Mouse (Mus musculus): Measurements from ENCODE around the gene Pik3r6. TPM values are rescaled to one million over a fixed set of nuclear protein-coding genes. Genes with fewer than 3 reads are reported as not detected.

The Pik3r6 gene
- polyA plus RNA-seq, 1 experiment, result not detected

- TF ChIP-seq GATA1 (IDR thresholded peaks at IDR 0.05; ENCODE audit: low read length), result no peak
Measured at GRCm38 (mm10) chr11:68545682-68546222, 42.9 kb downstream of the Pik3r6 start.

- TF ChIP-seq GATA1 (IDR thresholded peaks at IDR 0.05; ENCODE audit: low read length), result no peak
Measured at GRCm38 (mm10) chr11:68547484-68547883, 44.7 kb downstream of the Pik3r6 start.

DNA sequence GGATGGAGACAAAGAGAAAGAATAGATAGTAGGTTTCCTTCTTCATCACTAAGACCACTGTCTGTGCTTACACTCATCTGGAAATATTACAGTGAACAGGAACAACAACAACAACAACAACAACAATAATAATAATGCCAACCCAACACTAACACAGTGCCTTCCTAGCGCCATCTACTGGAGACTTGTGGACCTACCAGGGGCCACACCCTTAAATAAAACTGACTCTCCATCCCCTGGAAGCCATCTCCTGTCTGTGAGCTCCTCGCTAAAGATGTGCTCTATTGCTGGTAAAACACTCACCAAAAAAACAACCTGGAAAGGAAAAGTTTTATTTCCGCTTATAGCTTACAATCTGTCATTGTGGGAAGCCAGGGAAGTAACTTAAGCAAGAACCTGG, 46.8 kb downstream of the Pik3r6 start:
- no peak for TF ChIP-seq GATA1 (IDR thresholded peaks at IDR 0.05; ENCODE audit: low read length)

- TF ChIP-seq GATA1 (IDR thresholded peaks at IDR 0.05; ENCODE audit: low read length), result no peak
Measured at GRCm38 (mm10) chr11:68550358-68550757, 47.5 kb downstream of the Pik3r6 start.

GRCm38 (mm10) chr11:68553981-68554471, 51.2 kb downstream of the Pik3r6 start:
- TF ChIP-seq GATA1 (IDR thresholded peaks at IDR 0.05; ENCODE audit: low read length), result no peak

DNA sequence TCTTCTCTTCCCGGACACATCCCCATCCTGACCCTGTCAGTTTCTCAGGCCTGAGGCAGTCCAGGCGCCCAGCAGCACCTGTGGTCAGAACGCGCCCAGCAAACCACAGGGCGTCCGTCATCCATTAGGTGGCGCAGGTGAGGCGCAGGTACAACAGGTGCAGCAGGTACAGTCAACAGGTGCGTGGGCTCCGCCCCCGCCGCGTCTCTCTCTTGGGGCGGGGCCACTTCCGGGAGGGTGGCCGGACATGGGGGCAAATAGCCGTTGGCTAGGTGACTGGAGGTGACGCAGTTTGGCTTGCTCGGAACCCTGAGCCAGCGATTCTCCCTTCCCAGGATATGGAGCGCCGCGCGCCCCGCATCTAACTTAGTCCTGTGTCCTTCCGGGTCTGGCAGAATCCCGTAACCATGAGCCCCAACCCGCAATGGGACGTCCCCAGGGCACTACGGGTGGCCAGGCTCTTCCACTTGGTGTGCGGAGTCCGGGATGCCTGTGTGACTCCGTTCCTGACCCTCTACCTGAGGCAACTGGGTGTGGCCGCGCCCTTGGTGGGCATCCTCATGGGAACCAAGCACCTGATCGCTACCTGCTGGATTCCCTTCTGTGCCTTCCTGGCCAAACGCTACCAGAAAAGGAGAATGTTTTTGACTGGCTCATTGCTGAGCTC, 53.2 kb downstream of the Pik3r6 start, which contains the start of gene Mfsd6l:
Mfsd6l (plus strand) TSS at position 269 of the 667 bp plus-strand sequence.
- no peak for TF ChIP-seq GATA1 (IDR thresholded peaks at IDR 0.05; ENCODE audit: low read length)

DNA sequence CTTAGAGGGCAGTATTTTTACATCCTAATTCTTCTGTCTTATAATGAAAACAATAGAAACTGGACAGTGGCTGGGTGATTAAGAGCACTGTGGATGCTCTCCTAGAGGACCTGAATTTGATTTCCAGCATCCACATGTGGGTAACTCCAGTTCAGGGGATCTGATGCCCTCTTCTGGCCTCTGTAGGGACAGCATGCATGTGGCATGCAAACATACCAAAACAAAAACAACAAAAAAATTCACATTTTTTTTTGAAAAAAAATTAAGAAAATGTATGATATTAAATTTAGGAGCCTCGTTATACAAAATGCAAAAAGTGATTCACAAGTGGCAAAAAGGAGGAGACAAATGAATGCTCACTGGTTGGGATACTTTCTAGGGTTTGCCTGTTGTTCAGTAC, 56.7 kb downstream of the Pik3r6 start:
- TF ChIP-seq GATA1 (IDR thresholded peaks at IDR 0.05; ENCODE audit: low read length), result no peak

- TF ChIP-seq GATA1 (IDR thresholded peaks at IDR 0.05; ENCODE audit: low read length), result no peak
Measured at GRCm38 (mm10) chr11:68561957-68562950, 59.4 kb downstream of the Pik3r6 start.

DNA sequence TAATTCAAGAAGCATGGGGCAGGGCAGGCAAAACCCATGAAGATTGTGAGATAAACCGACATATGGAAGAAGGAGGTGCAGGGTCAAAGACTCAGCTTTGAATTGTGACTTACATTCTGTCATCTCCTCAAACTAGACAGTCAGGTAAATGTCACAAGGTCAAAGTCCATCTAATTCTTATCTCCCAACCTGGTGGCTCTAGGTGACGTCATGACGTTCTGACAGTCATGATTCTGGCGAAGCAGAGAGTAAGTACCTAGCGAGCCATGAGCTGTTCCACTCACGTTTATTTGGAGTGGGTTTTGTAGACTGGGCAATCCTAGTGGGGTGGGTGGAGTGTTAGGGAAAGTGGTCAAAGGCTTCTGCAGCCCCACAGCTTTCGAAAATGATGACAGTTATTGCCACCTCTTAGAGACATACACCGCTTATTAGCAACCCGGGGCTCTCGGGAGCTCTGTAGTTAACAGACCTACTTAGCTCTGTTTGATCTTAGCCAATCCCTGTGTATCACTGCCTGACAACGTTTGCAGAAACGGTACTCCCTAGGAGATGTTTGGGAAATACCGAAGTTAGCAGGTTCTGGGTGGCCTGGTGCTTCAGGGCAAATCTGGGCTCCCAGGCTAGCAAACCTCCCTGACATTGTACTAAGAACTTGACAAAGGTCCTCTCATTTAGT, 61.7 kb downstream of the Pik3r6 start:
- TF ChIP-seq GATA1 (IDR thresholded peaks at IDR 0.05; ENCODE audit: low read length), result no peak

GRCm38 (mm10) chr11:68565032-68565429, 62.2 kb downstream of the Pik3r6 start:
- no peak for TF ChIP-seq GATA1 (IDR thresholded peaks at IDR 0.05; ENCODE audit: low read length)

- no peak for TF ChIP-seq GATA1 (IDR thresholded peaks at IDR 0.05; ENCODE audit: low read length)
Measured at GRCm38 (mm10) chr11:68566447-68567059, 63.7 kb downstream of the Pik3r6 start.

DNA sequence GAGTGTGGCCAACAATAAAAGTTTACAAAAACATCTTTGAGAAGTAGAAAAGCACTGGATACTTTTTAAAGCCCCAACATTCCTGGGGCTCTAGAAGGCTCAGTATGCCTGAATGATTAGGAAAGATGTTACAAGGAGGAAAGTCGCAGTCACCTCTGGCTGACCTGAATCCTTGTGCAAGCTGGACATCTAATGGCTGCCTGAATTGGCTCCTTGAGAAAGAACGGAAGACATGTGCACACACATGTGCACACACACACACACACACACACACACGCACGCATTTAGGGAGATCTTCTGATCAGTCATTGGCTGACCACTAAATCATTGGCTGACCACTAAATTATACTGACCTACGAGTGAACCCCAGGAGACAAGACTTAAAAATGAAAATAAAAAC, 68.0 kb downstream of the Pik3r6 start:
- no peak for TF ChIP-seq GATA1 (IDR thresholded peaks at IDR 0.05; ENCODE audit: low read length)

DNA sequence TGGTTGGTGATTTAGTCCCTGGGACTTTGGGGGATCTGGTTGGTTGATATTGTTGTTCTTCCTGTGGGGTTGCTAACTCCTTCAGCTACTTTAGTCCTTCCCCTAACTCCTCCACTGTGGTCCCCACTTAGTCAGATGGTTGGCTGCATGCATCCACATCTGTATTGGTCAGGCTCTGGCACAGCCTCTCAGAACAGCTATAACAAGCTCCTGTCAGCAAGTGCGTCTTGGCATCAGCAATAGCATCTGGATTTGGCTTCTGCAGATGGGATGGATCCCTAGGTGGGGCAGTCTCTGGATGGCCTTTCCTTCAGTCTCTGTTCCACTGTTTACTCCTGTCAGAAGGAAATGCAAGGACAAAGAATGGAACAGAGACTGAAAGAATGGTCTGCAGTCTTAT, 74.3 kb downstream of the Pik3r6 start:
- no peak for TF ChIP-seq GATA1 (IDR thresholded peaks at IDR 0.05; ENCODE audit: low read length)

DNA sequence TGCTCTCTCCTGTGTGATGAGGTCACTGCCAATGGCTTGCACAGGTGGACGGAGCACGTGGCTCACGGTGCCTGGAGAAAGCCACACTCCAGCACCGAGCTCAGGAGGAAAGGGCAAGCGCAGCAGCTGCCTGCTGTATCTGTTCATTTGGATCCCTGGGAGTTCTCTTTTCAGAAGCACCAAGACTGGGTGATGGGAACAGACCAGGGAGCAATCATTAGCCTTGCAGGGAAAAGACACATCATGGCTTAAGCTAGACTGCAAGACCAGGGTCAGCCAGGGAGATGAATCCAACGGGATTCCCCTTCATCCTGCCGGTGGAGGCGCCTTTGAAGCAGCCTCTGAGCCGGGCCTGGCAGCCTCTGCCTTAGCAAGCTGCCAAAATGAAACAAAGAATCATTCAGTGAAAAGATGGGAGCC, 76.7 kb downstream of the Pik3r6 start:
- TF ChIP-seq GATA1 (IDR thresholded peaks at IDR 0.05; ENCODE audit: low read length), result no peak

- no peak for TF ChIP-seq GATA1 (IDR thresholded peaks at IDR 0.05; ENCODE audit: low read length)
Measured at GRCm38 (mm10) chr11:68580566-68580965, 77.7 kb downstream of the Pik3r6 start.
